Comparison of ENCODE assay signal across 8 mouse cellular contexts in genomic region chr8:106905727-106906480, GRCm38 (mm10). TPM values are rescaled to one million over a fixed set of nuclear protein-coding genes. Genes with fewer than 3 reads are reported as not detected.
DNase-seq lines count a peak whose midpoint lies in the region; ATAC-seq and TF ChIP-seq lines count a peak whose summit lies in the region.

No protein-coding gene starts in this region.

- ATAC-seq in forebrain, embryonic 14.5 days = no peak
- no peak for ATAC-seq in forebrain, embryonic 16.5 days
- peak; percentile 91 for ATAC-seq in frontal cortex, adult (ENCODE audit: low TSS enrichment)

- TF ChIP-seq POLR2A in small intestine, adult 2 months (IDR thresholded peaks at IDR 0.05; ENCODE audit: low read depth, low read length) = no peak

- no peaks in the 10 kb centered on the region for H3K4me1 ChIP-seq in forebrain, embryonic 14.5 days (ENCODE audit: control insufficient read depth, insufficient read depth, low read length)
- H3K4me1 ChIP-seq in forebrain, embryonic 16.5 days (replicated peaks; ENCODE audit: control insufficient read depth, insufficient read depth, low read length) = no peaks in the 10 kb centered on the region
- no peaks in the 10 kb centered on the region for H3K4me1 ChIP-seq in small intestine, adult 2 months (ENCODE audit: control insufficient read depth, insufficient read depth, insufficient read length, low read length)

- TF ChIP-seq CTCF in small intestine, adult 2 months (IDR thresholded peaks at IDR 0.05; ENCODE audit: extremely low read depth, insufficient read length, insufficient replicate concordance, low read depth, low read length) = peak; percentile 50; the same call in 1 of the 2 replicates

- peaks cover 79% of the 10 kb centered on the region for H3K36me3 ChIP-seq in forebrain, embryonic 14.5 days (ENCODE audit: control insufficient read depth, insufficient read depth, low read length)
- peaks cover 26% of the 10 kb centered on the region for H3K36me3 ChIP-seq in forebrain, embryonic 16.5 days (ENCODE audit: control insufficient read depth, insufficient read depth)
- peaks cover 51% of the 10 kb centered on the region for H3K36me3 ChIP-seq in small intestine, adult 2 months (ENCODE audit: control insufficient read depth, insufficient read depth, low read length)

- H3K4me2 ChIP-seq in forebrain, embryonic 14.5 days (ENCODE audit: low read length) = no peak overlapping the region
- no peak overlapping the region for H3K4me2 ChIP-seq in forebrain, embryonic 16.5 days (ENCODE audit: low read length)

- H3K27ac ChIP-seq in forebrain, embryonic 14.5 days (ENCODE audit: low read depth, low read length) = no peak overlapping the region
- H3K27ac ChIP-seq in forebrain, embryonic 16.5 days (ENCODE audit: low read length) = no peak overlapping the region
- H3K27ac ChIP-seq in small intestine, adult 2 months (ENCODE audit: insufficient read depth, low read depth, low read length) = no peak overlapping the region

- H3K27me3 ChIP-seq in forebrain, embryonic 14.5 days (replicated peaks; ENCODE audit: control insufficient read depth, insufficient read depth, low read length) = no peaks in the 10 kb centered on the region
- no peaks in the 10 kb centered on the region for H3K27me3 ChIP-seq in forebrain, embryonic 16.5 days (replicated peaks; ENCODE audit: control insufficient read depth, insufficient read depth, low read length)
- H3K27me3 ChIP-seq in small intestine, adult 2 months (ENCODE audit: control insufficient read depth, insufficient read depth, low read length) = no peaks in the 10 kb centered on the region

- H3K9ac ChIP-seq in forebrain, embryonic 14.5 days (ENCODE audit: low read length) = no peak overlapping the region
- no peak overlapping the region for H3K9ac ChIP-seq in forebrain, embryonic 16.5 days (replicated peaks; ENCODE audit: low read depth, low read length)

- WGBS in forebrain, embryonic 14.5 days = 89% methylated on average over 17 of the region's 17 CpGs
- 90% methylated on average over 17 of the region's 17 CpGs for WGBS in forebrain, embryonic 16.5 days
- WGBS in small intestine, adult 2 months = 93% methylated on average over 17 of the region's 17 CpGs

- peak; percentile 77 for DNase-seq in forebrain, embryonic 14.5 days (ENCODE audit: low spot score)
- DNase-seq in thymus, postnatal 14 days = peak; percentile 40
- DNase-seq in thymus, postnatal 0 days (ENCODE audit: low spot score) = no peak
- peak; percentile 79 for DNase-seq in kidney, postnatal 14 days
- peak; percentile 61 to 73 for DNase-seq in lung, adult 18-20 months

- no peak overlapping the region for H3K4me3 ChIP-seq in forebrain, embryonic 14.5 days (ENCODE audit: low read depth, low read length)
- H3K4me3 ChIP-seq in forebrain, embryonic 16.5 days (replicated peaks; ENCODE audit: low read length) = no peak overlapping the region
- no peak overlapping the region for H3K4me3 ChIP-seq in small intestine, adult 2 months (ENCODE audit: low read depth, low read length)

- H3K9me3 ChIP-seq in forebrain, embryonic 14.5 days (replicated peaks; ENCODE audit: control insufficient read depth, low read length) = no peaks in the 10 kb centered on the region
- no peaks in the 10 kb centered on the region for H3K9me3 ChIP-seq in forebrain, embryonic 16.5 days (ENCODE audit: control insufficient read depth, low read length)

RNA-seq across cellular contexts. Expression of gene Utp4, which starts 12.5 kb away (rescaled TPM):
- polyA plus RNA-seq in forebrain, embryonic 14.5 days (2014; fragmentation: Nextera tagmentation; extraction: Ambion mirVana) = 52.7 and 55.2 TPM in 2 replicates
- polyA plus RNA-seq in forebrain, embryonic 16.5 days (2015; fragmentation: Nextera tagmentation; extraction: Ambion mirVana) = 48.6 and 52.4 TPM in 2 replicates
- 69.4 and 70.7 TPM in 2 replicates for polyA plus RNA-seq in thymus, postnatal 0 days (2015; fragmentation: Nextera tagmentation; extraction: Ambion mirVana)
- 4.4 and 7.7 TPM in 2 replicates for polyA plus RNA-seq in small intestine, adult 2 months (2012; rRNA removed)

RNA-seq across cellular contexts. Expression of gene Sntb2, which starts 29.6 kb away (rescaled TPM):
- 2.3 and 2.9 TPM in 2 replicates for polyA plus RNA-seq in forebrain, embryonic 14.5 days (2014; fragmentation: Nextera tagmentation; extraction: Ambion mirVana)
- polyA plus RNA-seq in forebrain, embryonic 16.5 days (2015; fragmentation: Nextera tagmentation; extraction: Ambion mirVana) = 2.8 and 4.8 TPM in 2 replicates
- 5.9 and 10.0 TPM in 2 replicates for polyA plus RNA-seq in thymus, postnatal 0 days (2015; fragmentation: Nextera tagmentation; extraction: Ambion mirVana)
- 2.1 and 2.7 TPM in 2 replicates for polyA plus RNA-seq in small intestine, adult 2 months (2012; rRNA removed)

RNA-seq across cellular contexts. Expression of gene Has3, which starts 35.9 kb away (rescaled TPM):
- 1.4 and 1.8 TPM in 2 replicates for polyA plus RNA-seq in forebrain, embryonic 14.5 days (2014; fragmentation: Nextera tagmentation; extraction: Ambion mirVana)
- polyA plus RNA-seq in forebrain, embryonic 16.5 days (2015; fragmentation: Nextera tagmentation; extraction: Ambion mirVana) = 0.96 and 1.7 TPM in 2 replicates
- polyA plus RNA-seq in thymus, postnatal 0 days (2015; fragmentation: Nextera tagmentation; extraction: Ambion mirVana) = 0.26 and 0.56 TPM in 2 replicates
- polyA plus RNA-seq in small intestine, adult 2 months (2012; rRNA removed) = 0.17 and 0.52 TPM in 2 replicates
